Mouse (Mus musculus): ENCODE data around the gene Sdcbp2.

DNA sequence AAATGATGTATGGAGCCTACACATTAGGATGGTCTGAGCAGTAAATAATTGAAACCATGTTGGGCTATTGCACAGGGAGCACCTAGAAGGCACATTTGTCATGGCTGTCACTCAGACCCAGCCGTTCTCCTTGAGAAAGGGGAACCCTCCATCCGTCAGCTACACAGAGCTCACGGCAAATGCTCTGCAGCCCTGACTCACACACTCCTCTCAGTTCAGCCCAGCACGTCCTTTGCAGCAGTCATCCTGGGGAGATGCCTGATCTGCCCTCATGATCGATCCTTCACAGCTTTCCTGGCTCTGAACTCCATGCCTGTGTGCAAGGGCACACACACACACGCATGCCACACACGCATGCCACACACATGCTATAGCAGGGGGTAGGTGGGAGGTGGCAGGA is 56.9 kb downstream of the Sdcbp2 start:
- TF ChIP-seq E2F4 (IDR thresholded peaks at IDR 0.05; ENCODE audit: borderline replicate concordance, low read depth, low read length) (no peak), EP300 (IDR thresholded peaks at IDR 0.05; ENCODE audit: low read depth in 1 of 2, low read length in 2 of 2) (no peak), TBP (IDR thresholded peaks at IDR 0.05; ENCODE audit: low read depth, low read length) (no peak), SMC3 (IDR thresholded peaks at IDR 0.05; ENCODE audit: low read depth, low read length) (no peak), CTCF (IDR thresholded peaks at IDR 0.05 in 2 of 3, conservative IDR thresholded peaks at IDR 0.05 in 1 of 3; ENCODE audit: control insufficient read depth in 1 of 3, insufficient read depth in 1 of 3, low read depth in 2 of 3, low read length in 3 of 3, poor library complexity in 1 of 3, severe bottlenecking in 1 of 3) (no peak), GATA1 (IDR thresholded peaks at IDR 0.05; ENCODE audit: low read depth, low read length) (no peak), TAL1 (IDR thresholded peaks at IDR 0.05; ENCODE audit: low read length) (no peak), POLR2A (IDR thresholded peaks at IDR 0.05; ENCODE audit: control insufficient read depth in 1 of 2, insufficient read depth in 1 of 2, low read depth in 1 of 2, low read length in 2 of 2, poor library complexity in 1 of 2) (no peak), MAX (IDR thresholded peaks at IDR 0.05; ENCODE audit: low read length) (no peak)

Data from MEL (cell line).